Mouse (Mus musculus): ENCODE results near the gene Cbr3.

Gene Cbr3

GRCm38 (mm10) chr16:93711411-93712188 is 28.6 kb downstream of the Cbr3 start, which contains the start of gene Dop1b:
TSS of gene Dop1b (plus strand) at chr16:93711904.
- peak; percentile 100 for DNase-seq

DNA sequence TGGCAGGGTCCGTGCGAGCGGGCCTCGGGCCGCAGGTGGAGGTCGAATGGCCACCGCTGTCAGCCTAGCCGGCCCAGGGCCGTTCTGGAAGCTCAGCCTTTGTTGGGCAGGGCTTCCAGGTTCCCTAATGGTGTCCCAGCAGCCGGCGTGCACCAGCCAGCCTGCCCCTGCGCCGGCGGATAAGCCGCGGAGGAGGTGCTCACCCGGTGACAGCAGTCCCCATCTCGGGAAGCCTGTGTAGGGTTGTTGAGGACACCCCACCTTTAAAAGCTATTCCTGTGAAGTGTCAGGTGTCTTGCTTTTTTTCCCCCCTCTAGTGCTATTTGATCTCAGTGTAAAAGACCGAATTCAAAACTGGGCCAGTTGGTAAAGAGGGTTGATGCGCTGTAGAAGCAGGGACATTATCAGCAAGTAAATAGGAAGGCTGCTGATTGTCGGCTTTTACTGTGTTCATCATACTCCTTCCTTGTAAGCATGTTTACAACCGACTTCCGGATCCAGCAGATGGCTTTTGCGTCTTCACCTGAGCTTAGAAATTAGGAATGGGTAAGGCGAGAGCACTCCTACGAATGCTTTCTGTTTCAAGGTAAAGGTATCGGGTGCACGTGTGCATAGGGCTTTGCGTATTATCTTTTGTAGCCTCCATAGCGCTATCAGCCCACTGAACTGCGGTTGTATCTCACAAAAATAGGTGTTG is 29.3 kb downstream of the Cbr3 start:
- DNase-seq = no peak

DNA sequence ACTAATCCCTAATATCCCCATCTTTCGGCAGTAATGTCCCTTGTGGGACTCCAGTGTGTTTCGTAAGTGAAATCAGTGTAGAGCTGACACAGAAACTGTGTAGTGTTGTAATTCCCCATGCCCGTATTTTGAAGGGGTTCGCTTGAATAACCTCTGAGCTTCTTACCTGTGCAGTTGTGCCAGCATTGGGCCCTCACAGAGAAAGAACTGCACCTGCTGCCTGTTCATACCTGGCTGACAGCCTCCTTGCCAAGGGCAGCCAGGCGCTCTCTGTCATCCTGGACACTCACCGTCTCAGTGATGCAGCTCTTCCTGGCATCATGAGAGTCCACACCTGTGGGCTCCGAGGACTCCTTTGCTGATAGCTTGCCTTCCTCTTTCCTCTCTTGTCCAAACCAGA is 30.0 kb downstream of the Cbr3 start:
- no peak for DNase-seq

- DNase-seq = no peak
These were observed 31.4 kb downstream of the Cbr3 start for GRCm38 (mm10) chr16:93714426-93714825.

DNA sequence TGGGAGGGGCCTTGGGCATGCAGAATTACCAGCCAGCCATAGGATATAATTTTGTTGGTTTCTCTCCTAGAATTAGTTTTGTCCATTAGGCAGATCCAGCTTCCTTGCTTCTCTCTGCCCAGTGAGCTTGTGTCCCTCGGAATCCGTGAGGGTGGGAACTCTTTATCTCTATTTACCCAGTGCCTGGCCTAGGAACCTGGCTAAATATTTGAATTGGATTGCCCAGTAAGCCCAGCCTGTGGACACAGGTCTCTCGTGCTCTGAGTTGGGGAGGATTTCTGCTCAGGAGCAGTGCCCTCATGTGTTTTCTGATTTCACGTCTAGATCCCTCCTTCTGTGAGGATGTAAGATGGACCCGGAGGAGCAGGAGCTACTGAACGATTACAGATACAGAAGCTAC is 32.8 kb downstream of the Cbr3 start:
- no peak for DNase-seq

DNA sequence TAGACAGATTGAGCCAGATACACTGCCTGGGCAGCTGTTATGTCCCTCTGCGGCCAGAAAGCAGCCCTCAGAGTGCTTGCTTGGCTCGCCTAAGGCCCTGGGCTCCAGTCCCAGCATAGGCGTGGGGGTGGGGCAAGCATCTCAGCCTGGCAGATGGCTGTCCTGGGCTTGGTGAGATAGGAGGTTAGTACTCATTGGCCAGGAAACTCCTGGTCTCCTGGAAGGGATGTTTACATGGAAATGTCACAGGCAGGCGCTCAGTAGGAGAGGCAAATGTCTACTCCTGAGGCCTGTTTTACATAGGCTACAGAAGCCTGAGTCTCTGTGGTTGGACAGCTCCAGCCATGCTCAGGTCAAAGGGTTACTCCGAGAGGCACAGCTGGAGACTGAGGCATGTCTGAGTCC is 34.3 kb downstream of the Cbr3 start:
- peak; percentile 33 to 51 for DNase-seq

DNA sequence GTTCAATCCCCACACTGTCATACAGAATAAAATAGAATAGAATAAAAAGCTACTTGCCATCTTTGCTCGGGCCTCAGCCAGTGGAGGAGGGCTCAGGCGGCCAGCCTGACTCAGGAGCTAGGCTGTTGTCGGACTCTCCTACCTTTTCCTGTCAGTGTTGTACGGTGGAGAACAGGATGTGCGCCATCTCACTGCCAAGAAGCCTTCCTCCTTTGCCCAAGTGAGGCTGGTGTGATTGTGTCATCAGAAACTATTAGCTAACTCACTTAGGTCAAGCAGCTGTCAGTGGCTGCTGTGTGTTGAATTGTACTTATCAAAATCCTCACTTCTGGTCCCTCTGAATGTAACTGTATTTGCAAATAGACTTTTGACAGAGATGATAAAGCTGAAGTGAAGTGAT is 38.8 kb downstream of the Cbr3 start:
- no peak for DNase-seq

DNA sequence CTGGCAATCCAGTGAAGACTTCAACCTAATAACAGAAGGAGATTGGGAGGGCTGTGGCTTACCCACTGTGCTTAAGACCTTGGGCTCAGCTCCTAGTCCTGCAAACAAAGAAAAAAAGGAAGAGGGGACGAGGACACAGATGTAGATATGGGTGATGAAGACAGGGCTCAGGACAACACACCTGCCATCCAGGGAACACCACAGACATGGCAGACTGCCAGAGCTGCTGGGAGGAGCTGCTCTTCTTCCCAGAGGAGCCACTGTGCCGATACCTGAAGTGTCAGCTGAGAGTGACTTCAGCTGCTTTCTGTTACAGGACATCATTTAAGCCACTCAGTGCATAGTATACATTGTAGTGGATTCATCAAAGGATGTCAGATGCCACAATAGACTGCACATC is 39.5 kb downstream of the Cbr3 start:
- DNase-seq = no peak

DNA sequence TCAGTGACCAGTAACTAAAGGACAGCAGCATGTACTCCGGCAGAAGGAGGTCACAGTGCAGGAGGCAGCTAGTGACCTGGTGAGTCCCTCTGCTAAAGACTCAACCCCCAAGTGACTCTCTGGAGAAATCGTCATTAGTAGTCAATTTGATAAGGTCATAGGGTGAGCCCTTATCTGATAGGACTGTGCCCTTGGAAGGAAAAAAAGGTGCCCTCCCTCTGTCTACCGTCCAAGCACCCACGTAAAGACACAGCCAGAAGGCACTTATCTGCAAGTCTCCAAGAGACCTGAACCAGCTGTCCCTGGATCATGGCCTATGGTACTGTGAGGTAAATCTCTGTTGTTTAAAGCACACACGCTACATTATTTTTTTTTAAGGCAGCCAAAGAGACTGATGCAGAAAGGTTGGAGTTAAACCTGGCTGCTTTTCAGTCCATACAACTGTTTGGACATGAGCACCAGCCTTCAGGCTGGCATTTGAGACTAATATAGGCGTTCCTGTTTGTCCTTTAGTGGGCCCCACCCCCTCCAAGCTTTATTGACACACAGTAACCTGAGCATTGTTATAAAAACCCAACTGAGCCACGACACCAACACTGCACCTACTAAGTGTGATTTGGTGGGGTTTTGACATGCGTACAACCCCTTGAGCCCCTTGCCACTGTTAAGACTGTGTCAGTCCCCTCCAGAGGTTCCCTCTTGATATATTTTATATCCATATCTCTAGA is 42.6 kb downstream of the Cbr3 start:
- DNase-seq = no peak

GRCm38 (mm10) chr16:93726186-93726585 is 43.2 kb downstream of the Cbr3 start:
- DNase-seq = no peak

- no peak for DNase-seq
These were observed 45.7 kb downstream of the Cbr3 start for GRCm38 (mm10) chr16:93728676-93729075.

- no peak for DNase-seq
These were observed 47.0 kb downstream of the Cbr3 start for GRCm38 (mm10) chr16:93729801-93730721.

DNA sequence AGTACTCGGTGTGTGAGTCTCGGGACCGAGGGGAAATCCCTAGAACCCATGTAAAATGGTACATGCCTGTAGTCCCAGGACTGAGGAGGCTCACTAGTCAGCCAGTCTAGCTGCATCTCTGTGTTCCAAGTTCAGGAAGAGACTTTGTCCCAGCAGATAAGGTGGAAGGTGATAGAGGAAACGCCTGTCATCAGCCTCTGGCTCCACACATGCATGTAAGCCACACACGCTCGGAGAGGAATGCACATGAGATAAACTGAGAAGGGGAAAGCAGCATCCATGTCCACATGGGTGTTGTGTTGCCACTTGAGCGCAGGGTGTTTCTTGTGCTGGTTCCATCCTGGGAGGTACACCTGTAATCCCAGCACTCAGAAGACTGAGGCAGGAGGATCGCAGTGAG is 48.3 kb downstream of the Cbr3 start:
- no peak for DNase-seq

DNA sequence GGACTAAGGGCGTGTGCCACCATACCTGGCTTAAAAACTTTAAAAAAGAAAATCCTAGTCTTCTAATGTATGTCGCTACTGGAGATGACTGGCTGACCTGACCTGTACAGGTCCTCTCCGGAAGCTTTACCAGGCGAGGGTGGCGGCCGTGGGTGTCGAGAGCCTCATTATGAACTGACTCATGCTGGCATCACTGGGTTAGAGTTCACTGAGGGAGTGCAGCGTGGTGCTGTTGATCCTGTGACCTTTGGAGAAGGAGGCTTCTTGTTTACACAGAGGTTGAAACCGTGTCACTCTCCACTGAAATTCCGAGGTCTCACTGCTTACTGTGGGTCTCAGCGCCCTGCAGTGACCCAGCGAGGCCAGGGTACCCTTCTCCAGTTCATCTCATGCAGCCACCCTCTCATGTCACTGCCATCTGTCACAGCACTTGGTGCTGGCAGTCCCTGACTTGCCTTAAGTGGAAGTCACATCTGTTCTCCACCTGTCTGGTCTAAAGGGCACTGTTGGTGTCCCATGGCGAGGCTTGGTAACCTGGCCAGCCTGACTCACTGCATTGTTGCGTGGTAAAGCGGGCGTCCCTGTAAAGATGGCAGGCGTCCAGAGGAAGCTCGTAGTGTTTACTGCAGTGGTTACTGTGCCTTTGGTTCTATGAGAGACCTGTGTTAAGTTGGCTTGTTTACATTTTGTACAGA is 50.0 kb downstream of the Cbr3 start:
- no peak for DNase-seq

- DNase-seq = no peak
These were observed 56.2 kb downstream of the Cbr3 start for GRCm38 (mm10) chr16:93739251-93739650.

Measured in kidney, postnatal 4 days (tissue).